Mouse (Mus musculus): ENCODE results near the gene Hes3. TPM values are rescaled to one million over a fixed set of nuclear protein-coding genes. Genes with fewer than 3 reads are reported as not detected.

Gene Hes3
- polyA plus RNA-seq, 1 experiment from 2014 or later: 0.41 TPM

DNA sequence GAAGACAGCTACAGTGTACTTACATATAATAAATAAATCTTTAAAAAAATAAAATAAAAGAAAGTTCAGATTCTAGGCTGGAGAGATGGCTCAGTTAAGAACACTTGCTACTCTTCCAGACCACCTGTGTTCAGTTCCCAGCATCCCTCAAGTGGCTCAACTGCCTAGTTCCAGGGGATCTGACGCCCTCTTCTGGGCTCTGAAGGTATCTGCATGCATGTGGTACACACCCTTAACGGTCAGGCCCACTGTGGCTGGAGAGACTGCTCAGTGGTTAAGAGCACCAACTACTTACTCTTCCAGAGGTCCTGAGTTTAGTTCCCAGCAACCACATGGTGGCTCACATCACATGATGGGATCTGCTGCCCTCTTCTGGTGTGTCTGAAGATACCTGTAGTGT is 13.5 kb downstream of the Hes3 start:
- no peak for ATAC-seq
- Histone ChIP-seq H3K4me3 (ENCODE audit: low read depth, low read length) (no peak overlapping the region), H3K36me3 (ENCODE audit: control insufficient read depth, insufficient read depth, low read length) (peaks cover 3% of the 10 kb centered on the region; the same call in 1 of the 2 replicates), H3K27ac (ENCODE audit: low read length) (no peak overlapping the region), H3K4me1 (ENCODE audit: control insufficient read depth, insufficient read depth, low read length) (peaks cover 11% of the 10 kb centered on the region; the same call in 1 of the 2 replicates), H3K9me3 (replicated peaks; ENCODE audit: control insufficient read depth, low read length, poor library complexity, severe bottlenecking) (no peaks in the 10 kb centered on the region), H3K27me3 (ENCODE audit: control insufficient read depth, insufficient read depth, low read depth, low read length) (peaks cover 45% of the 10 kb centered on the region), H3K9ac (ENCODE audit: low read depth, low read length) (no peak overlapping the region), H3K4me2 (ENCODE audit: low read length) (no peak overlapping the region)
- 79% methylated on average over 2 of the region's 2 CpGs for WGBS

DNA sequence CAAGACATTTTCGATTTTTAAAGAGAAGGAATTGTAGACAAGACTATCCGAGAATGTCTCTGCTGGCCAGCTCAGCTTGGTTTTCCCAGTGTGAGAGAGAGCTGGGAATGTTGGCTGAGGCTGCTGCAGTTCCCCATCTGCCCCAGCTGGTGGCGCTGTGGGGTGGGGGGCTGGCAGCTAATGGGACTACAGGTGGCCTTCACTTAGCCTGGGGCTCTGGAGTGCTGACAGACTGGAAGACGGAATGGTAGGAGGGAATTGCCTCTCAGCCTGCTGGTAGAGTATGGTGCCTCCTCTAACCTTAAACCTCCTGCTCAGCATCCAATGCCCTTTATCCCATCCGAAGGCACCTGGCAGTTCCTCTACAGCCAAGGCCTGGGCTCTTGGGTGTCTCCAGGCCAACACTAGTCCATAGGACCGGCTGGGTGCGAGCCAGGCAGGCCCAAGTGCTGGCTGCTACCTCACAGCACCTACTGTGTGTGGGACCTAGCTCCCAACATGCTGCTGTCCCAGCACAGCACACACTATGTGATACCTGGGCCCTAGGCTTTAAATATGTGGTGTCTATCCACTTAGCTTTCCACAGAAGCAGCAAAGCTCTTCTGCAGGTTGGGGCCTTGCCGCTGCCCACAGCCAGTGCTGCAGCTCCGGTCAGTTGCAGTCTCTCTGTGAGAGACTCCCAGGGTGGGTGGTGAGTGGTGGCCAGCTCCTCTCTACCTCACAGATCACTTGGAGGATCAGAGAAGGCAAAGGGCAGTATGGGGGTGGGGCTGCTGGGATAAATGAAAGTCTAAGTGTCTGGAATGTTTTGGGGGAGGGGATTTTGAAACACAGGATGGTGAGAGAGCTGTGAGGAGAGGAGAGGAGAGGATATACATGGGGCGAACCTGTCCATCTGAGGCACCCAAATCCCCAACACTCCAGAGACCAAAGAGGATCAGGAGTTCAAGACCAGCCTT is 14.8 kb downstream of the Hes3 start:
- H3K27me3 ChIP-seq (ENCODE audit: control insufficient read depth, insufficient read depth, low read depth, low read length): peaks cover 33% of the 10 kb centered on the region

DNA sequence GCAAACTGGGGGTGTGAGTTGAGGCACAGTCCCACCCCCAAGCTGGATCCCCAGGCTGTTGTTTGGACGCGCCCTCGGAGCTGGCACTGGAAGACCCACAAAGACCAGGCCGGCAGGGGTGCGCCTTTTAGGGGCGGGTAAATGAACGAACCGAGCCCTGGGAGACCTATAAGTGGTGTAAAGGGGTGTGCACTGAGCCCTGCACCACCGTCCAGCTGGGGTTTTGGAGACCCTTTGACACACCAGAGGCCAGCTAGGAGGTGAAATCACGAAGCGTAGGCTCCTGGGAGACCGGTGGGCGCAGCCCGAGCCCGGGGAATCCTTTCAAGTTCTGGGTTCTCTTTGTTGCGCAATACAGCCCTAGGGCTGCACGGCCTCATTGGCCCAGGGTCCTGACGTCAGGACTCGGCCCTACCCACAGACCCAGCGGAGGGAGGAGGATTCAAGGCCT is 16.8 kb downstream of the Hes3 start:
- Histone ChIP-seq H3K9ac (ENCODE audit: low read depth, low read length) (peak overlapping the region; percentile 87), H3K4me3 (ENCODE audit: low read depth, low read length) (peak overlapping the region; percentile 71), H3K4me1 (ENCODE audit: control insufficient read depth, insufficient read depth, low read length) (peaks cover 11% of the 10 kb centered on the region; the same call in 1 of the 2 replicates), H3K9me3 (replicated peaks; ENCODE audit: control insufficient read depth, low read length, poor library complexity, severe bottlenecking) (no peaks in the 10 kb centered on the region), H3K27ac (ENCODE audit: low read length) (peak overlapping the region; percentile 74), H3K27me3 (ENCODE audit: control insufficient read depth, insufficient read depth, low read depth, low read length) (peaks cover 16% of the 10 kb centered on the region), H3K36me3 (ENCODE audit: control insufficient read depth, insufficient read depth, low read length) (peaks cover 5% of the 10 kb centered on the region; the same call in 1 of the 2 replicates), H3K4me2 (ENCODE audit: low read length) (peak overlapping the region; percentile 88)
- peak; percentile 49; the same call in 1 of the 2 replicates for ATAC-seq
- WGBS: 2% methylated on average over 20 of the region's 20 CpGs

More for the DNA sequence above, 14.8 kb downstream of the Hes3 start:
- H3K9ac ChIP-seq (ENCODE audit: low read depth, low read length): no peak overlapping the region
- no peak overlapping the region for H3K27ac ChIP-seq (ENCODE audit: low read length)
- no peaks in the 10 kb centered on the region for H3K9me3 ChIP-seq (replicated peaks; ENCODE audit: control insufficient read depth, low read length, poor library complexity, severe bottlenecking)
- WGBS: 58% methylated on average over 10 of the region's 10 CpGs
- peaks cover 7% of the 10 kb centered on the region; the same call in 1 of the 2 replicates for H3K36me3 ChIP-seq (ENCODE audit: control insufficient read depth, insufficient read depth, low read length)
- H3K4me3 ChIP-seq (ENCODE audit: low read depth, low read length): no peak overlapping the region
- peaks cover 11% of the 10 kb centered on the region; the same call in 1 of the 2 replicates for H3K4me1 ChIP-seq (ENCODE audit: control insufficient read depth, insufficient read depth, low read length)
- no peak for ATAC-seq
- no peak overlapping the region for H3K4me2 ChIP-seq (ENCODE audit: low read length)

DNA sequence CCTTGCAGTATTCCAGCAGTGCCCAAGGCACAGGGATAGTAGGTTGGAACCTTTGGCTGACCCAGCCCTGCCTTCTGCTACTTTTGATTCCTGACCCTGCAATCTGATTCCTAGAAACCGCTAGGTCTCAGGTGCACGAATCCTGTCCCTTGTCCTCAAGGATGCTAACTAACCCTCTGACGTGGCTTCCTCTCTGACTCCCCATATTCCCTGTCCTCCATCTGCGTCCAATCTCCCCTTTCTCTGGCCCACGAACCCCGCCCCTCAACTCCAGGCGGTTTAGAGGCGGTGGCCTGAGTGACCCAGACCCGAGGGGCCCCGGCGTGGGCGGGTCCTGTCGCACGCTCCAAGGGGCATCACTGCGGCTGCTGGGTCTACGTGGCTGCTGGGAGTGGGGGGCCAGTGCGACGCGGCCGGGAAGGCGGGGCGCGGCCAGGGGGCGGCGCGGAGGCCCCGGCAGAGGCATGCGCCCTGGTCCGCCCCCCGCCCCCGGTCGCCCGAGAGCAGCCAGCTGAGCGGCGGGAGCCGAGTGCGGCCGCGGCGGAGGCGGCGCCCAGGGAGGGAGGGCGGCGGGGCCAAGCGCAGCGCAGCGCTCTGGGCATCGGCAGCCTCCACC is 17.7 kb downstream of the Hes3 start, which contains the start of gene Gpr153:
Gene Gpr153 (plus strand): TSS at position 612 of the 616 bp plus-strand sequence.
- Histone ChIP-seq H3K27ac (ENCODE audit: low read length) (peak within 1 kb of the TSS; percentile 74), H3K4me1 (ENCODE audit: control insufficient read depth, insufficient read depth, low read length) (peaks cover 11% of the 10 kb centered on the region; the same call in 1 of the 2 replicates), H3K9ac (ENCODE audit: low read depth, low read length) (peak within 1 kb of the TSS; percentile 87), H3K4me3 (ENCODE audit: low read depth, low read length) (peak within 1 kb of the TSS; percentile 71), H3K36me3 (ENCODE audit: control insufficient read depth, insufficient read depth, low read length) (peaks cover 5% of the 10 kb centered on the region; the same call in 1 of the 2 replicates), H3K9me3 (replicated peaks; ENCODE audit: control insufficient read depth, low read length, poor library complexity, severe bottlenecking) (no peaks in the 10 kb centered on the region), H3K4me2 (ENCODE audit: low read length) (peak within 1 kb of the TSS; percentile 88), H3K27me3 (ENCODE audit: control insufficient read depth, insufficient read depth, low read depth, low read length) (peaks cover 12% of the 10 kb centered on the region)
- ATAC-seq: peak; percentile 77
- WGBS: under 1% methylated on average over 33 of the region's 48 CpGs

DNA sequence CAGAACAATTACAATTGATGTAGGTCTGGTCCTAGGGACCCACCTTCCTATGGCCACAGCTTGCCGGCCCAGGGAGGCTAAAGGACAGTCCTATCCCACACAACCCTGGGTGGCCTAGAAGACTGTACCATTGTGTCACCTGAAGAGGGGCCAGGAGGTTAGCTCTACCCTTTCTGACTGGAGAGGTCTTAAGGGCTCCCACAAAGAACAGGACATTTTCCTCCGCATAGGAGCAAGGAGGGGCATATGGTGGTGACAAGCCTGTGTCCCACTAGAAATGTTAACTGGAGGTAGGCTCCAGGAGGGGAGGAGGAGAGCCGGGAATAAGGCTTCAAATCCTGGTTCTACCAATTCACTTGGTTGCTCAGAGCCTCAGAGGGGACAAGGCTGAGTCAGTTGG is 18.3 kb downstream of the Hes3 start:
- peak; percentile 19; the same call in 1 of the 2 replicates for ATAC-seq
- H3K4me1 ChIP-seq (ENCODE audit: control insufficient read depth, insufficient read depth, low read length): peaks cover 11% of the 10 kb centered on the region; the same call in 1 of the 2 replicates
- H3K27me3 ChIP-seq (ENCODE audit: control insufficient read depth, insufficient read depth, low read depth, low read length): peaks cover 12% of the 10 kb centered on the region
- H3K4me3 ChIP-seq (ENCODE audit: low read depth, low read length): peak overlapping the region; percentile 71
- H3K9me3 ChIP-seq (replicated peaks; ENCODE audit: control insufficient read depth, low read length, poor library complexity, severe bottlenecking): no peaks in the 10 kb centered on the region
- H3K9ac ChIP-seq (ENCODE audit: low read depth, low read length): peak overlapping the region; percentile 87; the same call in 1 of the 2 replicates
- peaks cover 6% of the 10 kb centered on the region; the same call in 1 of the 2 replicates for H3K36me3 ChIP-seq (ENCODE audit: control insufficient read depth, insufficient read depth, low read length)
- peak overlapping the region; percentile 88 for H3K4me2 ChIP-seq (ENCODE audit: low read length)
- WGBS: 26% methylated on average over 3 of the region's 3 CpGs
- peak overlapping the region; percentile 74 for H3K27ac ChIP-seq (ENCODE audit: low read length)

DNA sequence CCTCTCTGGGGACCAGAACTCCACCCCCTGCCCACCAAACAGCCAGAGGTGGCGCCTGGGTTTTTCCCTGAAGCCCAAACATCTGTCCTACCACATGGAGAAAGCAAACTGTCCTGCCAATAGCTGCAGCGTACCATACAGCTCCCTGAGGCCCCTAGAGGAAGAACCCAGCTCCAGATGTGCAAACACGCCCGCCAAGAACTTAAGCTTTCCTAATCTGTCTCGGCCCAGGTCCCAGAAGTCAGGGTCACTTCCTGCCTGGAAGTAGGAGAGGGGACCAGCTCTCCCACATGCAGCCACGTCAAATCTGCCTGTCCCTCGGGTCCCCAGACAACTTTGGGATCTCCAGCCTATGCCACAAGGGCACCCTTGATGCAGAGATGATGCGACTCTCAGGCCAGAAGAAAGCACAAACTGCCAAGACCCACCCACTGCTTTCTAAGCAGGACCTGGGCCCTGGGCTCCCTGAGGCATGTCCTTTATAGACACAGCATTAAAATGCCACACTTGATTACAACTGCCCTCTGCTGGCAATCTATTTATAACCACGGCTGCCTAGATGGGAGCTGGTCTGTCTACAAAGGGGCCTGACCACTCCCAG is 18.9 kb downstream of the Hes3 start:
- WGBS: 30% methylated on average over 9 of the region's 9 CpGs
- peaks cover 9% of the 10 kb centered on the region; the same call in 1 of the 2 replicates for H3K36me3 ChIP-seq (ENCODE audit: control insufficient read depth, insufficient read depth, low read length)
- H3K9ac ChIP-seq (ENCODE audit: low read depth, low read length): 0 out of 2 replicates have a peak overlapping the region, but pooled peaks have one; percentile 12
- H3K4me1 ChIP-seq (ENCODE audit: control insufficient read depth, insufficient read depth, low read length): peaks cover 11% of the 10 kb centered on the region; the same call in 1 of the 2 replicates
- H3K4me2 ChIP-seq (ENCODE audit: low read length): no peak overlapping the region
- no peak overlapping the region for H3K4me3 ChIP-seq (ENCODE audit: low read depth, low read length)
- H3K27me3 ChIP-seq (ENCODE audit: control insufficient read depth, insufficient read depth, low read depth, low read length): peaks cover 12% of the 10 kb centered on the region
- H3K9me3 ChIP-seq (replicated peaks; ENCODE audit: control insufficient read depth, low read length, poor library complexity, severe bottlenecking): no peaks in the 10 kb centered on the region
- no peak for ATAC-seq
- 0 out of 2 replicates have a peak overlapping the region, but pooled peaks have one; percentile 5 for H3K27ac ChIP-seq (ENCODE audit: low read length)

DNA sequence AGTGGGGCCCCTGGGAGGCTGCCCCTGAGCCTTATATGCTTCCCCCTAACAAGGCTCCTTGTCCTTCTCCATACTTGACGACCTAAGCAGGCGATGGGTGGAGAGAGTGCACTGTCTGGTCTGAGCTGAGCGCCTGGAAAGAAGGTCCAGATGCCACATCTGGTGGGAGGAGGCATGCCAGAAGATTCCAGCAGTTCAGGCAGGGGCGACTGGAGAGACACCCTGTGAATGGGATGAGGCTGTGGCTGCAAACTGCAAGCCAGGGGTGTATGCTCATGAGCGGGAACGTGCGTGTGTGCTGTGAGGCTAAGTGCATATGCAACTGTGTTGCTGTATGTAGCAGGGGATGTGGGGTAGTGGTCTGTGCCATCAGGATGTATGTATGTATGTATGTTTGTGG is 19.5 kb downstream of the Hes3 start:
- 76% methylated on average over 7 of the region's 7 CpGs for WGBS

DNA sequence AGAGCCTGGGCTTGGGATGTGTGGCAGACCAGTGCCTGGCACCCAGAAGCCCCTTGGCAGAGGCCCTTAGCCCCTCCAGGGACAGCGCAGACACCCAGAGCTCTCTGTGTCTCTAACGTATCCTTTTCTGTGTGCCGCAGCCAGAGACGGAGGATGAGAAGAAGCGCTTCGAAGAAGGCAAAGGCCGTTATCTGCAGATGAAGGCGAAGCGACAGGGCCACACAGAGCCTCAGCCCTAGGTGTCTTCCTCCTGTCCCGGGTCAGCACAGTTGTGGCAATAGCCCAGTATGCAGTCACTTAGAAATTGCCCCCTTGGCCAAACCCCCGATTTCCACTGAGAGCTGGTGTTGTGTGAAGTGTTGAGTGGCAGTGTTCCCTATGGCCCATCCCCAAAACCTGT is 20.1 kb downstream of the Hes3 start:
- Histone ChIP-seq H3K9ac (ENCODE audit: low read depth, low read length) (no peak overlapping the region), H3K27me3 (ENCODE audit: control insufficient read depth, insufficient read depth, low read depth, low read length) (peaks cover 10% of the 10 kb centered on the region), H3K9me3 (replicated peaks; ENCODE audit: control insufficient read depth, low read length, poor library complexity, severe bottlenecking) (no peaks in the 10 kb centered on the region), H3K4me3 (ENCODE audit: low read depth, low read length) (no peak overlapping the region), H3K27ac (ENCODE audit: low read length) (no peak overlapping the region), H3K4me1 (ENCODE audit: control insufficient read depth, insufficient read depth, low read length) (peaks cover 11% of the 10 kb centered on the region; the same call in 1 of the 2 replicates), H3K36me3 (ENCODE audit: control insufficient read depth, insufficient read depth, low read length) (peaks cover 9% of the 10 kb centered on the region; the same call in 1 of the 2 replicates), H3K4me2 (ENCODE audit: low read length) (no peak overlapping the region)
- 87% methylated on average over 11 of the region's 11 CpGs for WGBS
- ATAC-seq: no peak

More for the DNA sequence above, 19.5 kb downstream of the Hes3 start:
- no peak overlapping the region for H3K4me3 ChIP-seq (ENCODE audit: low read depth, low read length)
- H3K4me1 ChIP-seq (ENCODE audit: control insufficient read depth, insufficient read depth, low read length): peaks cover 11% of the 10 kb centered on the region; the same call in 1 of the 2 replicates
- H3K36me3 ChIP-seq (ENCODE audit: control insufficient read depth, insufficient read depth, low read length): peaks cover 9% of the 10 kb centered on the region; the same call in 1 of the 2 replicates
- H3K27me3 ChIP-seq (ENCODE audit: control insufficient read depth, insufficient read depth, low read depth, low read length): peaks cover 12% of the 10 kb centered on the region
- no peak overlapping the region for H3K27ac ChIP-seq (ENCODE audit: low read length)
- no peak overlapping the region for H3K9ac ChIP-seq (ENCODE audit: low read depth, low read length)
- H3K4me2 ChIP-seq (ENCODE audit: low read length): no peak overlapping the region
- H3K9me3 ChIP-seq (replicated peaks; ENCODE audit: control insufficient read depth, low read length, poor library complexity, severe bottlenecking): no peaks in the 10 kb centered on the region
- no peak for ATAC-seq
